Comparison of ENCODE assay signal across 19 mouse cellular contexts in the genomic region with DNA sequence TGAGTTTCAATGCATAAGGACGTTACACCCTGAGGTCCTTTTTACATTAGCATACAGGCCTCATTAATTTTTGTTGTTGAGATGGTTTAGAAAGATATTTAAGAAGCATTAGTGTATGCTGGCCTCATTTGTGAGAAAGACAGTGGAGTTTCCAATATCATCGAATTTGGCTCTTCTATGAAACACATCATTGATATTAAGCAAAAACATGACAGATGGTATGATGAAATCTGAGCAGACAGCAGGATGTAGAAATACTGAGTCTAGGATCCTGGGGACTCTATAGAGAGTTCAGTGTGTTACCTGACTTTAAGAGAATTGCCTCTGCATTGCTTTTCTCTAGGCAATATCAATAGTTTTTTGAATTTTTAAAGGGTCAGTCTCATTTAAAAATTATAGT.
A peak's percentile ranks its signal among the peaks of the same experiment; 100 is the strongest.
DNase-seq lines count a peak whose midpoint lies in the region; ATAC-seq lines count a peak whose summit lies in the region.
"Had no signal": no experiment of that assay in that cellular context is flagged by ENCODE, and none has a peak within 500 bp of the region (broad histone marks: within the 10 kb centered on the region; RNA-seq: fewer than 3 reads in every experiment).

No protein-coding gene starts in this region.

- DNase-seq in forebrain, embryonic 10.5 days (ENCODE audit: extremely low spot score, low spot score): no peak
- peak; percentile 14 for DNase-seq in layer of hippocampus, adult 9-11 months
- no peak for DNase-seq in layer of hippocampus, postnatal 25 days (ENCODE audit: extremely low spot score in 1 of 2, low spot score in 1 of 2)
- peak; percentile 28 for DNase-seq in adipocyte (ENCODE audit: low spot score)
- peak; percentile 1 for DNase-seq in telencephalon, adult 2 months (ENCODE audit: low read depth, low spot score)
- DNase-seq: adrenal gland, adult 2 months; adrenal gland, postnatal 25 days; cerebellum, adult 2 months; gastrocnemius, postnatal 25 days had no signal

- no peak overlapping the region for H3K4me2 ChIP-seq in forebrain, embryonic 16.5 days (ENCODE audit: low read length)
- H3K4me2 ChIP-seq: heart, embryonic 12.5 days; hindbrain, embryonic 14.5 days; intestine, embryonic 15.5 days had no signal

- 52% methylated on average over 2 of the region's 2 CpGs for WGBS in forebrain, embryonic 16.5 days
- 86% methylated on average over 2 of the region's 2 CpGs for WGBS in forebrain, embryonic 10.5 days

- H3K4me3 ChIP-seq in forebrain, embryonic 16.5 days (replicated peaks; ENCODE audit: low read length): no peak overlapping the region
- no peak overlapping the region for H3K4me3 ChIP-seq in forebrain, embryonic 10.5 days
- H3K4me3 ChIP-seq: embryonic facial prominence, embryonic 10.5 days; heart, embryonic 12.5 days; hindbrain, embryonic 10.5 days; intestine, embryonic 15.5 days had no signal

- H3K27ac ChIP-seq in forebrain, embryonic 16.5 days (ENCODE audit: low read length): no peak overlapping the region
- no peak overlapping the region for H3K27ac ChIP-seq in forebrain, embryonic 10.5 days
- H3K27ac ChIP-seq: embryonic facial prominence, embryonic 10.5 days; hindbrain, embryonic 10.5 days; hindbrain, embryonic 14.5 days; intestine, embryonic 15.5 days had no signal

- H3K9ac ChIP-seq in forebrain, embryonic 16.5 days (replicated peaks; ENCODE audit: low read depth, low read length): no peak overlapping the region
- H3K9ac ChIP-seq: heart, embryonic 12.5 days; hindbrain, embryonic 14.5 days; intestine, embryonic 15.5 days had no signal

- no peaks in the 10 kb centered on the region for H3K27me3 ChIP-seq in forebrain, embryonic 16.5 days (replicated peaks; ENCODE audit: control insufficient read depth, insufficient read depth, low read length)
- H3K27me3 ChIP-seq in forebrain, embryonic 10.5 days (ENCODE audit: poor library complexity, severe bottlenecking): no peaks in the 10 kb centered on the region
- H3K27me3 ChIP-seq: CH12.LX; heart, embryonic 12.5 days; intestine, embryonic 15.5 days; Patski had no signal

- H3K36me3 ChIP-seq in forebrain, embryonic 16.5 days (ENCODE audit: control insufficient read depth, insufficient read depth): no peaks in the 10 kb centered on the region
- H3K36me3 ChIP-seq in forebrain, embryonic 10.5 days (replicated peaks): no peaks in the 10 kb centered on the region
- H3K36me3 ChIP-seq: embryonic facial prominence, embryonic 10.5 days; heart, embryonic 12.5 days; hindbrain, embryonic 10.5 days; intestine, embryonic 15.5 days had no signal

- 0 out of 2 replicates have a peak, but pooled peaks cover 2% of the 10 kb centered on the region for H3K9me3 ChIP-seq in forebrain, embryonic 16.5 days (ENCODE audit: control insufficient read depth, low read length)
- no peaks in the 10 kb centered on the region for H3K9me3 ChIP-seq in forebrain, embryonic 10.5 days
- H3K9me3 ChIP-seq: embryonic facial prominence, embryonic 10.5 days; heart, embryonic 12.5 days; hindbrain, embryonic 10.5 days; intestine, embryonic 15.5 days had no signal

- no peaks in the 10 kb centered on the region for H3K4me1 ChIP-seq in forebrain, embryonic 16.5 days (replicated peaks; ENCODE audit: control insufficient read depth, insufficient read depth, low read length)
- H3K4me1 ChIP-seq in forebrain, embryonic 10.5 days: peaks cover 4% of the 10 kb centered on the region; the same call in 1 of the 2 replicates
- H3K4me1 ChIP-seq: embryonic facial prominence, embryonic 10.5 days; heart, embryonic 12.5 days; intestine, embryonic 15.5 days had no signal

- 0 out of 2 replicates have a peak, but pooled peaks have one; percentile 36 for ATAC-seq in forebrain, embryonic 16.5 days
- no peak for ATAC-seq in CD4-positive, CD25-positive, alpha-beta regulatory T cell, adult 4 months
- ATAC-seq: activated CD4-positive, CD25-positive, alpha-beta regulatory T cell, adult 4 months; intestine, embryonic 15.5 days; Patski had no signal

Comparison
In these comparisons a context has a peak if more than half of its experiments do, and no peak if none do; other contexts are left out.
1. DNase-seq: peak in layer of hippocampus, adult 9-11 months (single experiment), adipocyte (single experiment) and telencephalon, adult 2 months (single experiment); none in forebrain, embryonic 10.5 days (single experiment) and layer of hippocampus, postnatal 25 days (0 of 2).